Mouse (Mus musculus): ENCODE measurements at regions not wholly inside any gene's neighbourhood (a gene's known extent, or its start where the extent isn't known, plus 50 kb on each side); places are given as distances from the start of the nearest gene placed in this dataset.

DNA sequence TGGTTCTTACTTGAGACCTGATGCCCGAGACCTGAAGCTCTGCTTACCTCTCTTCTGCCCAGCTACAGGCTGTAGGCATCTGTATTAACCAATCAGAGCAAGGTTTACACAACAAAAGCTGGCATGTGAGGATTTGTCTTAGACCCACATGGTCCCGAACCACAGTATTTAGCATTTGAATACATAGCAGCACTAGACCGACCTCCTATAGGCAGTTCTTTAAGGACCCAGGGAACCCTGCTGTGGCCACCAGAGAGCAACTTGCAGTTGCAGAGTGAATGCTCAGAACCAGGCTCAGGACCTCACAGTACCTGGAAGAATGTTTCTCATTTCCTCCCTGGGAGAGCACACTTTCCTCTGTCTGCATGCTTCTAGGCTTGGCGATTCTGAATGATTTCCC lies 147.7 kb upstream of the Tsc22d1 start:
- TF ChIP-seq CTCF (IDR thresholded peaks at IDR 0.05; ENCODE audit: insufficient read depth, low read length) (no peak), POLR2A (IDR thresholded peaks at IDR 0.05; ENCODE audit: borderline replicate concordance, extremely low read depth, low read depth, low read length) (no peak)
